Mouse (Mus musculus): ENCODE data around the gene Tec.

DNA sequence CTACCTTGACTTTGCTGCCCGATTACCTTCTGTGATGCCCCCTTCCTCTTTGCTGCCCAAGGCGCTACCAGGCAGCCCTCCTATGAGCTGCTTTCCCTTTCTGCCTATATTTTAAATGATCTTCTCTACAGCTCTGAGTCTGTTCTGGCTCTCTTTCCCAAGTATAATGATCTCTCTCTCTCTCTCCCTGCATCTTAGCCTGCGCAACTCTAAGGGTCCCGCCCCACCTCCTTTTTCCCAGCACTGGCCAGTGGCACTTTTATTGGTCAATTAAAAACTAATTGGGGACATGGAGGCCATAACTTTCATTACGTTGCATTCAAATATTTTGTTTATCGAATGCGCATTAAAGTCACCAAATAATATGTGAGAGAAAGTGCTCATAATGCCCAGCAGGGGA, 20.0 kb upstream of the Tec start:
- TF ChIP-seq POLR2A (IDR thresholded peaks at IDR 0.05; ENCODE audit: extremely low read depth, insufficient read depth, low read length) (no peak), CTCF (IDR thresholded peaks at IDR 0.05; ENCODE audit: low read depth, low read length) (no peak)
